Mouse (Mus musculus): ENCODE measurements around the gene Cryz. TPM values are rescaled to one million over a fixed set of nuclear protein-coding genes. Genes with fewer than 3 reads are reported as not detected.

The Cryz gene
- polyA plus RNA-seq, 1 experiment = 13.5 TPM

DNA sequence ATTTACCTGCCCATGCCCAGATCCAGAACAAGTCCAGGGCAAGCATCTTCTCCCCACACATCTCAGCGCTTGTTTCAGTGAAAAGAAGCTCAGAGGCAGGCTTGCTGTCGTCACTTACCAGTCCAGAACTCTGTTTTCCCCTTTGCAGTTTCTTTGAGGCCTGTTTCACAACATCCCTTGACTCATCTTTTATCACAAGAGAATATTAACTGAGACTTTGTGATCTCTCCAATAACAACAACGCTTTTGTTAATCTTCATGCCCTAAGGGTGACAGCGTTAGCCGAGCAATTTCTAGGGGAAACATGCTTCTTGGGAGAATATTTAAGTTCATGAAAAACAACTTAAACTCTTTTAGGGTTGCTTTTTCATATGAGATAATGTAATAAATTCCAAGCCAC lies 59.2 kb downstream of the Cryz start:
- Histone ChIP-seq H3K4me3 (ENCODE audit: insufficient read depth, low read length) (no peak overlapping the region), H3K4me1 (ENCODE audit: control insufficient read depth, insufficient read depth, low read length) (peaks cover 2% of the 10 kb centered on the region; the same call in 1 of the 2 replicates), H3K27ac (ENCODE audit: insufficient read depth, low read length) (no peak overlapping the region)
- no peak for TF ChIP-seq CTCF (IDR thresholded peaks at IDR 0.05; ENCODE audit: extremely low read depth, insufficient read depth, low read length)
- TF ChIP-seq POLR2A (IDR thresholded peaks at IDR 0.05; ENCODE audit: extremely low read depth, insufficient read depth, low read length) = no peak

DNA sequence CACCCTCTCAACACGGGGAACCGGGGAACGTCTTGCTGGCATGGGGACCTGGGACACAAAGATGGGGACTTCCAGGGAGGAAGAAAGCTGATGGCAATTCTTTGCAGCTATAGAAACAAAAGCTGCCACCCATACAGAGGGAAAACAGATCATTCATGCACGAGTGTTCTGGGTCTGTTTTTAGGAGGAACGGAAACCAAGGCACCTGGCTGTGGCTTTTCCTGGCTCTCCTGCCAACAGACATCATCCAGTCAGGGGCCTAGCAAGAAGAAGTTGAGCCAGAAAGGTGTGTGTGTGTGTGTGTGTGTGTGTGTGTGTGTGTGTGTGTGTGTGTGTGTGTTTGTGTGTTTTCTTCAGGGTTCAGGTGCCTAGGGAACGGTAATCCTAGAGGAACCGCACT lies 67.0 kb downstream of the Cryz start, which contains the start of gene Erich3:
Gene Erich3, plus strand, starts transcription at position 315 of the 400 bp plus-strand sequence.
- H3K4me1 ChIP-seq (ENCODE audit: control insufficient read depth, insufficient read depth, low read length) = peaks cover 4% of the 10 kb centered on the region; the same call in 1 of the 2 replicates
- peak within 1 kb of the TSS; percentile 47 for H3K4me3 ChIP-seq (ENCODE audit: insufficient read depth, low read length)
- peak within 1 kb of the TSS; percentile 77 for H3K27ac ChIP-seq (ENCODE audit: insufficient read depth, low read length)
- no peak for TF ChIP-seq POLR2A (IDR thresholded peaks at IDR 0.05; ENCODE audit: extremely low read depth, insufficient read depth, low read length)
- TF ChIP-seq CTCF (IDR thresholded peaks at IDR 0.05; ENCODE audit: extremely low read depth, insufficient read depth, low read length) = no peak

DNA sequence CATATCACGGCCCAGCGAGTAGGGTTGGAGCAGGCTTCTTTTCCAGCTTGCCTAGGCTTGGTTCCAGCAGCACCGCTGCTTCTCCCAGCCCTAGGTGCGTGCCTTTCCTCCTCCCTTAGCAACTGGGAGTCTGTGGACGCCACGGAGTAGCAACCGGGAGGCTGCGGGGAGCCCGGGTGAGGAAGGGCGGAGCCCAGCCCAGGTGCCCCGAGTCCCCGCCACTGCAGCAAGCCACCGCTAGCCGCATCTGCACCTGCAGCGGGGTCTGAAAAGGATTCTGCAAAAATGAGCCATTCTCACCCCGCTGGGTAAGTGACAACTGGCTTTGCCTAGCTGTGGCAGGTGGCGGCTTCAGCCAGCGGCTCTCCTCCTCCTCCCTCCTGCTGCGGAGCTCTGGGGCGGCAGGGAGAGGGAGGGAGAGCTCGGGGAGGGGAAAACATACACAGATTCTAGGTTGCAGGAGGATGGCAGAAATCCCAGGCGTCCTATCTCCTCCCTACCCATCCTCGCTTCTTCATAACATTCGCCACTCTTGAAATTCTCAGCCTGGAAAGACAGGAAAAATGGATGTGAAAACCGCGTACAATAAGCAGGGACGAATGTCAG lies 67.6 kb downstream of the Cryz start:
- TF ChIP-seq POLR2A (IDR thresholded peaks at IDR 0.05; ENCODE audit: extremely low read depth, insufficient read depth, low read length) (peak; percentile 49), CTCF (IDR thresholded peaks at IDR 0.05; ENCODE audit: extremely low read depth, insufficient read depth, low read length) (no peak)
- Histone ChIP-seq H3K27ac (ENCODE audit: insufficient read depth, low read length) (peak overlapping the region; percentile 77), H3K4me1 (ENCODE audit: control insufficient read depth, insufficient read depth, low read length) (peaks cover 4% of the 10 kb centered on the region; the same call in 1 of the 2 replicates), H3K4me3 (ENCODE audit: insufficient read depth, low read length) (peak overlapping the region; percentile 47)

DNA sequence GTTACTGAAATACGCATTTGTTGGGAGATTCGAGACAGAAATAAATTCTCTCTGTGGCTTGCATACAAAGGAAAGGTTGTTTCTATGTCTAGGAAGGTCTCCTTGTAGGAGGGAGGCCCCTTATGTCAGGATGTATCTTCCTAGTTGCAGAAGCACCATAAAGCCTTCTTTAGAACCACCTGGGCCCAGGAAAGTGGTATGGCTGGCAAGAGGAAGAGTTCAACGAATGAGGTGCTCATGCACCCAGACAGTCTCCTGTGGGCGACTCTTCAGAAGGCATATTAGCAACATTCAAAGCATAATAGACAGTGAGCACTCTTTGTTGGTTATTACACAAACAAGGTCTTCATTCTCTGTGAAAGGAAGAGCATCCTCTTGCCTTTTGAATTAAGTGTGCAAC lies 68.1 kb downstream of the Cryz start:
- no peak for TF ChIP-seq POLR2A (IDR thresholded peaks at IDR 0.05; ENCODE audit: extremely low read depth, insufficient read depth, low read length)
- TF ChIP-seq CTCF (IDR thresholded peaks at IDR 0.05; ENCODE audit: extremely low read depth, insufficient read depth, low read length) = no peak

DNA sequence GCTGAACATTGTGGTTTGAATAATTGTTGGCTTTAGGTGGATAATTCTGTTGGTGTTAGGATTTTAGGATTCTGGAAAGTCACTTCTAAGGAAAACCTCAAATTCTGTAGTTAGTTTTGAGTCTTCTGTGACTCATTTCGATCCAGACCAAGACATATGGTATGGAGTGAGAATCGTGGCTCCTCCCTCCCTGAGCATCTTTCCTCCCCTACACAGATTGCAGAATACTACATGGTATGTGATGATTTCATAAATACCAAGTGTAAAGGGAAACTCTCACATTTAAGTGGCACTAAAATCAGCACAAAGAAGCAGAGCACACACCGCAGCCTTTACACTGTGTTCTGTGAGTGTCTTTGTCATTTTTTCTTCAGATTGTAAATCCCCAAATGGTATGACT lies 72.0 kb downstream of the Cryz start:
- H3K27ac ChIP-seq (ENCODE audit: insufficient read depth, low read length) = no peak overlapping the region
- H3K4me1 ChIP-seq (ENCODE audit: control insufficient read depth, insufficient read depth, low read length) = peaks cover 3% of the 10 kb centered on the region; the same call in 1 of the 2 replicates
- no peak overlapping the region for H3K4me3 ChIP-seq (ENCODE audit: insufficient read depth, low read length)
- TF ChIP-seq CTCF (IDR thresholded peaks at IDR 0.05; ENCODE audit: extremely low read depth, insufficient read depth, low read length) = no peak
- no peak for TF ChIP-seq POLR2A (IDR thresholded peaks at IDR 0.05; ENCODE audit: extremely low read depth, insufficient read depth, low read length)

More for the DNA sequence above, 68.1 kb downstream of the Cryz start:
- H3K4me1 ChIP-seq (ENCODE audit: control insufficient read depth, insufficient read depth, low read length) = peaks cover 4% of the 10 kb centered on the region; the same call in 1 of the 2 replicates
- H3K27ac ChIP-seq (ENCODE audit: insufficient read depth, low read length) = peak overlapping the region; percentile 77
- H3K4me3 ChIP-seq (ENCODE audit: insufficient read depth, low read length) = peak overlapping the region; percentile 47

DNA sequence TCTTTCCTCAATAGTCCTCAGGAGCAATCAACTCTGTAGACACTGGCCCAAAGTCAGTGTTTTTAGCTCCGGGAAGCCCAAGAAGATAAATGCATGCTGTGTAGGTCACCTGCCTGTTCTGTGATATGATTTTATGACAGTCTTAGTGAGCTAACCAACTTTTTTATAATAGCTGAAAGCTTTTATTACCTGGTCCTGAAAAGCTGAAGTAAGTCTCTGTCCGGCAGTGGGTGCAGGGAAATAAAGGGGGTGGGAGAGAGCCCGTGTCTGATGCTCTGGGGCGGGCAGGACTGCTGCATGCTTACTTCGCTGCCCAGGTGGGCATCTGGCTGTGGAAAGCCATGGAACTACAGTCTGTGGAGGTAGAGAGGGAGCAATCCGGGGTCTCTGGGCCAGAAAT lies 74.1 kb downstream of the Cryz start:
- no peaks in the 10 kb centered on the region; the same call in 1 of the 2 replicates for H3K4me1 ChIP-seq (ENCODE audit: control insufficient read depth, insufficient read depth, low read length)
- no peak overlapping the region for H3K27ac ChIP-seq (ENCODE audit: insufficient read depth, low read length)
- no peak for TF ChIP-seq CTCF (IDR thresholded peaks at IDR 0.05; ENCODE audit: extremely low read depth, insufficient read depth, low read length)
- TF ChIP-seq POLR2A (IDR thresholded peaks at IDR 0.05; ENCODE audit: extremely low read depth, insufficient read depth, low read length) = no peak
- H3K4me3 ChIP-seq (ENCODE audit: insufficient read depth, low read length) = no peak overlapping the region

DNA sequence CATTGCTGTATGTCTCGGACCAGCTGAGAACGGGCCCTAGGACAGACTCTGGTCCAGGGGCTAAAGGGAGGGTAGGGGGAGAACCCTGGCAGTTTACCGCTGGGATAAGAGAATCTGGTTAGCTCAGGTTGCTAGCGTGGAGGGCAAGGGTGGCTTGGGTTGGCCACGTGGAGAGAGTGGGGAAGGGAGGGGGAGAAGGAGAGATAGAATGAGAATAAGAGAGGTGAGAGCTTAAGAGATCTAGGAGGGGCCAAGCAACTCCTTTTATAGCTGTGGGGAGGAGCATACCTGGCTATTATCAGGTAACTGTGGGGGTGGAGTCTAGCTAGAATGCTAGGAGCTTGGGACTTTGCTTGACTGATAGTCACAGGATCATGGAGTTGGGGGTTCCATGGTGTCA lies 74.5 kb downstream of the Cryz start:
- TF ChIP-seq POLR2A (IDR thresholded peaks at IDR 0.05; ENCODE audit: extremely low read depth, insufficient read depth, low read length) (no peak), CTCF (IDR thresholded peaks at IDR 0.05; ENCODE audit: extremely low read depth, insufficient read depth, low read length) (no peak)
- Histone ChIP-seq H3K4me1 (ENCODE audit: control insufficient read depth, insufficient read depth, low read length) (no peaks in the 10 kb centered on the region; the same call in 1 of the 2 replicates), H3K27ac (ENCODE audit: insufficient read depth, low read length) (no peak overlapping the region), H3K4me3 (ENCODE audit: insufficient read depth, low read length) (no peak overlapping the region)

Other genes starting within 250 kb of the Cryz start
- 17.7 and 20.7 TPM in 2 replicates for gene Tyw3, start 393 bp downstream of the Cryz start, polyA plus RNA-seq (2012; rRNA removed)
- 7.3 and 9.2 TPM in 2 replicates for gene Erich3, start 67.1 kb downstream of the Cryz start, polyA plus RNA-seq (2012; rRNA removed)